Mouse (Mus musculus): ENCODE measurements around the gene Cdh4. TPM values are rescaled to one million over a fixed set of nuclear protein-coding genes. Genes with fewer than 3 reads are reported as not detected.

Cdh4 gene
- polyA plus RNA-seq, 1 experiment = 0.55 TPM

DNA sequence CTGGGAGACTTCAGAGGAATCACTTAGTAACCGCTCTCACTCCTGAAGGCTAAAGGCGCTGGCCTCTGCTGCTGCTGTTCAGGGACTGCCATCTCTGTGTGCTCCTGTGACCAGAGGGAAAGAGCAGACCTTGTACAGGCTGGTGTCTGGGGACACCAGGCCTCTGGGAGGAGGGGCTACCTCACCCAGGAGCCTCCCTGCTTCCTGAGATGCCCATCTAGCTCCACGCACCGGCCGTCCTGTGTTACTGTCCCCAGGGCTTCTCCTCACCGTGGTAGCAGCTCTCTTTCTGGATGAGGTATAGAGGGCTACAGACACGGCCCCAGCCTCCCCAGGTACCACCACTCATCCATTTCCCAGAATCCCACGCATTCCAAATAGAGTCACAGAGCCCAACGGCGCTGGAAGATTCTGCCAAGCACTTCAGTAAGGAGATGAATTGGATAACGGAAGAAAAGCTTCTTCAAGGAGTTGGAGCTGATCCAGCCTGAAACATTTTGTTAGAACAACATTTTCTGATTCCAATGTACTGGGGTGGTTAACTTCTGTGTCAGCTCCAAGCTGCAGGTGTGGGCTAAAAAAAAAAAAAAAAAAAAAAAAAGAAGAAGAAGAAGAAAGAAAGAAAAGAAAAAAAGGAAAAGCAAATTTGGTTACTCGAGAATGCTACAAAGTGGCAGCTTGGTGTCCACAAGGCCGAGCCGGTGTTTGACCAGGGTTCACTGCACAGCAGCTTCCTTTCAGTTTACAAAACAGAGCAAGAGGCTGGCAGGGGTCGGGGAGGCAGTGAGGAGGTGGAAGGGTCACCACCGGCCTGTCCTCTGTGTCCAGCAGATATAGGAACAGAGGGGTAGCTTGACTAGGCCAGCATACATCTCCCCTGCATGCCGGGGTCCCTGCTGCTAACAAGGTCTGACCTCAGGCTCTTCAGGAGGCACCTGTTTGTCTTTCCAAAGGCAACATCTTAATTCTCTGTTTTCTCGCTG lies 279.6 kb downstream of the Cdh4 start:
- no peaks in the 10 kb centered on the region for H3K4me1 ChIP-seq (ENCODE audit: control insufficient read depth, insufficient read depth, low read length)
- WGBS = 71% methylated on average over 18 of the region's 18 CpGs
- no peak overlapping the region for H3K4me3 ChIP-seq (replicated peaks; ENCODE audit: control insufficient read depth, low read depth, low read length)
- TF ChIP-seq POLR2A (IDR thresholded peaks at IDR 0.05; ENCODE audit: borderline replicate concordance, control insufficient read depth, low read depth, low read length) = no peak
- no peak for TF ChIP-seq CTCF (IDR thresholded peaks at IDR 0.05; ENCODE audit: control insufficient read depth, insufficient read depth, low read length)
- no peak overlapping the region for H3K27ac ChIP-seq (ENCODE audit: control insufficient read depth, insufficient read depth, low read depth, low read length, poor library complexity)

DNA sequence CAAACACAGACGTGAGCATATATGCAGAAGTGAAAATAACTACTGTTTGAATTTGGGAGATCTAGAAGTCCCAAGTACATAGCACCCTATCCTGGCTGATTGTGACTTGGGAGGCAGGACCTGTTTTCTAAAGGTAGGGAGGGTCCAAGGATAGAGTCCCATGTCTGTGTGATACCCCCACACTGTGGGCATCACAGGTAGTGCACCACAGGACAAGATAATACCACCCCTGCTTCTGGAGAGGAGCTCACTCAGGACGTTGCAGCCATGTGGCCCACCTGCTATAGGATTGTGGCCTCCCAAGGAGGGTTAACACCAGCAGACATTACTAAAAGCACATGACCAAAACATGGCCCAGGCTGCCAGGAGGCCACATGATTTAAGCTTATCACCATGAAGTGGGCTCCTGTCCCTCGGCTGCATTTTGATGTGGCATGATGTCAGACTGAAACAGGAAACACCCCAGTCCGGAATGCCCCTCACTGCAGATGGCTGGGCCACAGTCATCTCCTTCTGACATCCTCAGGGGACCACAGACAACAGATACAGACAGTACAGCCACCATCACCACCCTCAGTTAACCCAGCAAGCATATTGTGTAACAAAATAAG lies 280.6 kb downstream of the Cdh4 start:
- WGBS = 47% methylated on average over 4 of the region's 4 CpGs
- H3K4me3 ChIP-seq (replicated peaks; ENCODE audit: control insufficient read depth, low read depth, low read length) = no peak overlapping the region
- TF ChIP-seq CTCF (IDR thresholded peaks at IDR 0.05; ENCODE audit: control insufficient read depth, insufficient read depth, low read length) (no peak), POLR2A (IDR thresholded peaks at IDR 0.05; ENCODE audit: borderline replicate concordance, control insufficient read depth, low read depth, low read length) (no peak)
- no peak overlapping the region for H3K27ac ChIP-seq (ENCODE audit: control insufficient read depth, insufficient read depth, low read depth, low read length, poor library complexity)
- no peaks in the 10 kb centered on the region for H3K4me1 ChIP-seq (ENCODE audit: control insufficient read depth, insufficient read depth, low read length)

DNA sequence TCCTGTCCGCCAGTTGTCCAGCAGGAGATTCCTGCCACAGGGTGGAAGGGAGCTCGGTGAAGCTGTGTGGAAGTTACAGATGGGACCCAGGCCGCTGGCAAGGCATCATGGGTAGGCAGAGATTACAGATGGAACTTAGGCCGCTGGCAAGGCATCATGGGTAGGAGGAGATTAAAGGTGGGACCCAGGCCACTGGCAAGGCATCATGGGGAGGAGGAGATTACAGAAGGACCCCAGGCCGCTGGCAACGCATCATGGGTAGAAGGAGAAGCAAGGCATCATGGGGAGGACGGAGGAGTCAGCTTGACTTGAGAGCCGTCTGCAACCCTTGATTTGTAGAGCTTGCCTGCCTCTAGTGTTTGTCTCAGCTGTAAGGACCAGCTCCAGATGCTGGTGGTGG lies 281.2 kb downstream of the Cdh4 start:
- Histone ChIP-seq H3K27ac (ENCODE audit: control insufficient read depth, insufficient read depth, low read depth, low read length, poor library complexity) (no peak overlapping the region), H3K4me1 (ENCODE audit: control insufficient read depth, insufficient read depth, low read length) (no peaks in the 10 kb centered on the region), H3K4me3 (replicated peaks; ENCODE audit: control insufficient read depth, low read depth, low read length) (no peak overlapping the region)
- no peak for TF ChIP-seq CTCF (IDR thresholded peaks at IDR 0.05; ENCODE audit: control insufficient read depth, insufficient read depth, low read length)
- no peak for TF ChIP-seq POLR2A (IDR thresholded peaks at IDR 0.05; ENCODE audit: borderline replicate concordance, control insufficient read depth, low read depth, low read length)
- 81% methylated on average over 8 of the region's 8 CpGs for WGBS

DNA sequence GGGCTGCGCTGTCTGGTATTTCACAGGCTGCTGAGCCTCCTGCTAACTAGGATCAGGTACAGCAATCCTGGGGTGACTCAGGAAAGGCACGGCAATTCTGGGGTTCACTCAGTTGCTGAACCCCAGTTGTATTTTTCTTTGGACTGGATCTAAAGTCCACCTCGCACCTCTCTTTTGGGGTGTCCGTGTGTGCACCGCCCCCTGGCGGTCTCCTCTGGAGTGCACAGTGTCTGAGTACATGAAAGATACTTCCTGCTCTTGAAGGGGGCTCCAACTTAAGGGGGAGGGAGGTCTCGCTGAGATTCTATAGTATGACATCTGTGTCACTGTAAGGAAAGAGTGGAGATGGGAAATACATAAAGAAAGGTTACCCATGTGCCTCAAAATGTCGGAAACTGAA lies 286.8 kb downstream of the Cdh4 start:
- Histone ChIP-seq H3K4me1 (ENCODE audit: control insufficient read depth, insufficient read depth, low read length) (no peaks in the 10 kb centered on the region), H3K27ac (ENCODE audit: control insufficient read depth, insufficient read depth, low read depth, low read length, poor library complexity) (no peak overlapping the region), H3K4me3 (replicated peaks; ENCODE audit: control insufficient read depth, low read depth, low read length) (no peak overlapping the region)
- no peak for TF ChIP-seq POLR2A (IDR thresholded peaks at IDR 0.05; ENCODE audit: borderline replicate concordance, control insufficient read depth, low read depth, low read length)
- TF ChIP-seq CTCF (IDR thresholded peaks at IDR 0.05; ENCODE audit: control insufficient read depth, insufficient read depth, low read length) = peak; percentile 44; the same call in 1 of the 2 replicates
- WGBS = 57% methylated on average over 8 of the region's 8 CpGs

DNA sequence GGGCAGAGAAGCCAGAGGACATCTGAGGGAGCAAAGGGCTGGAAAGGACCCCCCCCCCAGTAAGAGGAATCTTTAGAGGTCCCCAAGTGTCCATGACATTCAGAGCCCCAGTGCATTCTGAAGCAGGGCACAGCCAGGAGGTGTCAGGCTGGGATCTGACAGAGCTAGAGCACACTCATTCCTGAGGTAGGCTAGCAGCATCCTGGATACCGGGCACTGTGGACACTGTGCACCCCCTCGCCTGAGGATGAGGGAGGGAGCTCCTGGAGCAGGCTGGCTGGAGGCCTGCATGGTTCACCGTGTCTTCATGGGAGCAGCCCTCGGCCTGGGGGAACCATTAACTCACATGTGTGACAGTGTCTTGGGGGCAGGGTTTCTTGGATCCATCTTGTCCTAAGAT lies 287.6 kb downstream of the Cdh4 start:
- Histone ChIP-seq H3K27ac (ENCODE audit: control insufficient read depth, insufficient read depth, low read depth, low read length, poor library complexity) (no peak overlapping the region), H3K4me3 (replicated peaks; ENCODE audit: control insufficient read depth, low read depth, low read length) (no peak overlapping the region), H3K4me1 (ENCODE audit: control insufficient read depth, insufficient read depth, low read length) (no peaks in the 10 kb centered on the region)
- TF ChIP-seq POLR2A (IDR thresholded peaks at IDR 0.05; ENCODE audit: borderline replicate concordance, control insufficient read depth, low read depth, low read length) (no peak), CTCF (IDR thresholded peaks at IDR 0.05; ENCODE audit: control insufficient read depth, insufficient read depth, low read length) (no peak)
- 76% methylated on average over 4 of the region's 4 CpGs for WGBS

DNA sequence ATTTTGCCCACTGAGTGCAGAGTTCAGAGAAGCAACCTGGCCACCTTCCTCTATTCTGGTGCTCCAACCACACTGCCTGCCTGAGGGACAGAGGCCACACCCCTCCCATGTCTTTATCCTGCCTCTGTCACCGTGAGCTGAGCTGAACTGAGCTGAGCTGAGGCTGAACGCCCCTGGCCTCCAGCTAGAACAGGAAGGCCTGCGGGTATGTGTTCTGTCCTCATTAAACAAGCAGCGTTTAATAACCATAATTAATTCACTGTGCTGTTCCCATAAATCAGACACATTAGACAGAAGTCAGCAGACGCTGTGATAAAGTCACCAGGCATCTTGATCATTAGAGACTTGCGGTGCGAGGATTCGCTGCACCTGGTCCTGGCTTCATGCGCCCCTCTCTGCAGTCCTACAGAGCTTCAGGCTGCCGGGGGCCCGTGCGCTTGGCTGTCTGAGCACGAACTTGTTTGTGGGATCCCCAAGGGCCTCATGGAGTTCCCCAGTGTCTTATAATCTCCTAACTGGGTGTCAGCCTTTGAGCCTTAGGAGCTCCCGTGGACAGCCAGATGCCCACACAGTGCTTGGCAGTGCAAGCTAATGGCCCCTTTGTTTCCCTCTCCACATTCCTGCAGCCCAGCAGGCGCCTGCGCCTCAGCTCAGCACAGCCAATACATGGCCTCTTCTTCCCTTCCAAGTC lies 291.1 kb downstream of the Cdh4 start:
- Histone ChIP-seq H3K4me1 (ENCODE audit: control insufficient read depth, insufficient read depth, low read length) (no peaks in the 10 kb centered on the region), H3K4me3 (replicated peaks; ENCODE audit: control insufficient read depth, low read depth, low read length) (no peak overlapping the region), H3K27ac (ENCODE audit: control insufficient read depth, insufficient read depth, low read depth, low read length, poor library complexity) (no peak overlapping the region)
- 58% methylated on average over 16 of the region's 16 CpGs for WGBS
- TF ChIP-seq POLR2A (IDR thresholded peaks at IDR 0.05; ENCODE audit: borderline replicate concordance, control insufficient read depth, low read depth, low read length) (no peak), CTCF (IDR thresholded peaks at IDR 0.05; ENCODE audit: control insufficient read depth, insufficient read depth, low read length) (no peak)

DNA sequence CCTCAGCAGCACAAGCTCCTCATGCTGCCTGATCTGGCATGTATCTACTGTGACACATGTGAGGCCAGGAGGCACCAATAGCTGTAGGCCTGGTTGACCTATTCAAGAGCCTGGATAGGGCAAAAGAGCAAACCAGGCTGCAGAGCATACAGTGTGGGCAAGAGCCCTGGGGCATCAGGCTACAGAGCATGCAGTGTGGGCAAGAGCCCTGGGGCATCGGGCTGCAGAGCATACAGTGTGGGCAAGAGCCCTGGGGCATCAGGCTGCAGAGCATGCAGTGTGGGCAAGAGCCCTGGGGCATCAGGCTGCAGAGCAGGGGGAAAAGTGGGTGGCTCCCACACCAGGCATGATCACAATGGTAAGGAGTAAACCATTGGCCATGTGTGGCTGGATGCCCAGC lies 300.2 kb downstream of the Cdh4 start:
- H3K27ac ChIP-seq (ENCODE audit: control insufficient read depth, insufficient read depth, low read depth, low read length, poor library complexity) = no peak overlapping the region
- TF ChIP-seq POLR2A (IDR thresholded peaks at IDR 0.05; ENCODE audit: borderline replicate concordance, control insufficient read depth, low read depth, low read length) = no peak
- no peak for TF ChIP-seq CTCF (IDR thresholded peaks at IDR 0.05; ENCODE audit: control insufficient read depth, insufficient read depth, low read length)
- no peaks in the 10 kb centered on the region for H3K4me1 ChIP-seq (ENCODE audit: control insufficient read depth, insufficient read depth, low read length)
- no peak overlapping the region for H3K4me3 ChIP-seq (replicated peaks; ENCODE audit: control insufficient read depth, low read depth, low read length)
- 79% methylated on average over 1 of the region's 1 CpGs for WGBS

DNA sequence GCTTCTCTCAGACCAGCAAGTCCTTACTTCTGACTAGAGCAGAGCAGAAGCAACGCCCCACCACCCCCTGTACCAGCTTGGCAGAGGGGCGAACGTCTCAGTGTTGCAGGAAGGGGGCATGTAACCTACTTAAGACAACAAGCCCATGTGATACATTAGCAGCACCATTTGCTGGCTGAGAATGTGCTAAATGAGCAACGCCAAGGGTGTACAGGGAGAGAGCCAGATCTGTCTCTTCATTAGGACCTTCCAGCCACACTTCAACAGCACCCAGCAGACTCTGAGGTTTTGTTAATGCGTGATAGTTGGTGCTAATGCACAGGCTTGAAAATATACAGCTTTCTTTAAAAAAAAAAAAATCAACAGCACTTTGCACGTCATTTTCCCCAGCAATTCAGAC lies 300.6 kb downstream of the Cdh4 start:
- H3K4me1 ChIP-seq (ENCODE audit: control insufficient read depth, insufficient read depth, low read length) = no peaks in the 10 kb centered on the region
- no peak overlapping the region for H3K27ac ChIP-seq (ENCODE audit: control insufficient read depth, insufficient read depth, low read depth, low read length, poor library complexity)
- WGBS = 63% methylated on average over 6 of the region's 6 CpGs
- H3K4me3 ChIP-seq (replicated peaks; ENCODE audit: control insufficient read depth, low read depth, low read length) = no peak overlapping the region
- TF ChIP-seq POLR2A (IDR thresholded peaks at IDR 0.05; ENCODE audit: borderline replicate concordance, control insufficient read depth, low read depth, low read length) (no peak), CTCF (IDR thresholded peaks at IDR 0.05; ENCODE audit: control insufficient read depth, insufficient read depth, low read length) (no peak)
